Mouse (Mus musculus): ENCODE data around the gene Ahdc1.

Ahdc1 gene

GRCm38 (mm10) chr4:133120833-133121321 lies 109.8 kb downstream of the Ahdc1 start:
- DNase-seq (ENCODE audit: low spot score in 2 of 2): no peak

DNA sequence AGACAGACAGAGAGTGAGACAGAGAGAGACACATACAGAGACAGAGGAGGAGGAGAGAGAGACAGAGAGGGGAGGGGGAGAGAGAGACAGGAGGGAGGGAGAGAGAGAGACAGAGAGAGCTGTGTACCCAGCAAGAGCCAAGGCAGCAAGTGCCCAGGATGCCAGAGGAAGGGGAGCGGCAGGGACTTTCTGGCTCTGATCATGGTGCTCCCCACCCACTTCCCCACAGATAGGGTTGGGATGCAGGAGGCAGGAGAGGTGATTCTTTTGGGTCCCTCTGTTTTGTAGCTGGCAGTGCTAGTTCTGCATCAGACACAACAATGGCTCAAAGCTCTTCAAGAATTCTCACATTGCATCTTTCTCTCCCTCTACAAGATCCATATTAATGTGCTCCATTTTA lies 110.4 kb downstream of the Ahdc1 start:
- no peak for DNase-seq (ENCODE audit: low spot score in 2 of 2)

- no peak for DNase-seq (ENCODE audit: low spot score in 2 of 2)
Measured at GRCm38 (mm10) chr4:133121974-133122637, 111.0 kb downstream of the Ahdc1 start.

GRCm38 (mm10) chr4:133127079-133127478 lies 116.0 kb downstream of the Ahdc1 start:
- no peak for DNase-seq (ENCODE audit: low spot score in 2 of 2)

Measured in spleen, postnatal 10 days (tissue).